Mouse (Mus musculus): Measurements from ENCODE around the gene Apba3. TPM values are rescaled to one million over a fixed set of nuclear protein-coding genes. Genes with fewer than 3 reads are reported as not detected.
A peak's percentile ranks its signal among the peaks of the same experiment; 100 is the strongest.

The Apba3 gene
- polyA plus RNA-seq, 1 experiment from 2014 or later: 29.7 TPM

DNA sequence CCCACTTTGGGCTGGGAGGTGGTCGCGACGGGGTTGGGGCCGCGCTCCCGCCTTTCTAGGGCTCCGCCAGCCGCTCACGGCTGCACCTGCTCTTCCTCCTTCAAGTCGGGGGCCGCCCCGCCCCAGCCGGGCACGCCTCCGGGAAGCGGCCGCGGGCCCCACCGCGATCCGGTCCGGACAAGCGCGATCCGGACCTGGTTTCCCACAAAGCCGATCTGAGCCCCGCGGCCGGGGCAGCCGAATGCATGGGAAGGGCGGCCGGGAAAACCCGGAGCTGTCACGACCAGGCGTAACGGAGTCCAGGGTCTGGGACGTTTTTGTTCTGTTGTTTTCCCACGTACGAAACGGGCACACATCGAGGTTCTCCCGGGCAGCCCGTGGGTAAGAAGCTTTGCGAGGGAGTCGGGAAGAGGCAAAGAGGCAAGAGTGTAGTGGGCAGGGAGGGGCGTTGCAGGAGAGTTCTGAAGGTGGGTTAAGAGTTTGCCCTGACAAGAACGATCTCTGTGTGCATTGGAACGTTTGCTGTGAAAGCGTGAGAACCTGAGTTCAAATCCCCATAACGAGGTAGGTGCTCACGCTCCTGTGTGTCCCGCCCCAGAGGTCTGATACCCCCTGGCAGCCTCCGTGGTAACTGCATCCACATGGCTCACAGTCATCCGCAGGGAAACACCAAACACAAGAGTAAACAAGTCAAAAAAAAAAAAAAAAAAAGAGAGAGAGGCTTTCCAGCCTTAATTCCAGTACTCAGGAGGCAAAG is 19.1 kb downstream of the Apba3 start:
- WGBS: 3% methylated on average over 47 of the region's 54 CpGs
- Histone ChIP-seq H3K9me3 (no peaks in the 10 kb centered on the region), H3K36me3 (no peaks in the 10 kb centered on the region), H3K4me3 (peak overlapping the region; percentile 46), H3K4me1 (replicated peaks) (peaks cover 22% of the 10 kb centered on the region), H3K4me2 (peak overlapping the region; percentile 72), H3K27ac (no peak overlapping the region), H3K27me3 (peaks cover 76% of the 10 kb centered on the region), H3K9ac (peak overlapping the region; percentile 72)
- peak; percentile 60 for ATAC-seq (ENCODE audit: low FRiP score)

DNA sequence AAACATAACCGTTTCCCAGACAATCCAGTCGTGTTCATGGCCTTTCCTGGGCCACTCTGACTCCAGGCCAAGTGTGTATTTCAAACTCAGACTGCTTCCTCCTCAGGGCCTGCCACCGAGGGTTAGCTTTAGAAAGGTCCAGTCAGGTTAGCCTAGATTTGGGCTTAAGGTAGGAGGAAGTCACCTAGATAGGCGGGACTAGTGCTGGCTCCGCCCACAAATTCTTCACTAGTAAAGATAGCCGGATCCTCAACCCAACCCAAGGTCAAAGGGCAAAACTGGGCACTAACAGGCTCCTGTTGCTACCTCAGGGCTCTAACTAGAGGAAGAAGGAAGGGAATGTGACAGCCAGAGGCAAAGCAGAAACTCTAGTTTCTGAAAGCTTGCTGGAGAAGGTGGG is 19.8 kb downstream of the Apba3 start:
- H3K4me1 ChIP-seq (replicated peaks): peaks cover 27% of the 10 kb centered on the region
- no peak for ATAC-seq (ENCODE audit: low FRiP score)
- H3K4me2 ChIP-seq: no peak overlapping the region
- H3K9ac ChIP-seq: no peak overlapping the region
- H3K27ac ChIP-seq: no peak overlapping the region
- H3K36me3 ChIP-seq: no peaks in the 10 kb centered on the region
- H3K9me3 ChIP-seq: no peaks in the 10 kb centered on the region
- H3K27me3 ChIP-seq: peaks cover 76% of the 10 kb centered on the region
- no peak overlapping the region for H3K4me3 ChIP-seq
- 44% methylated on average over 6 of the region's 6 CpGs for WGBS

DNA sequence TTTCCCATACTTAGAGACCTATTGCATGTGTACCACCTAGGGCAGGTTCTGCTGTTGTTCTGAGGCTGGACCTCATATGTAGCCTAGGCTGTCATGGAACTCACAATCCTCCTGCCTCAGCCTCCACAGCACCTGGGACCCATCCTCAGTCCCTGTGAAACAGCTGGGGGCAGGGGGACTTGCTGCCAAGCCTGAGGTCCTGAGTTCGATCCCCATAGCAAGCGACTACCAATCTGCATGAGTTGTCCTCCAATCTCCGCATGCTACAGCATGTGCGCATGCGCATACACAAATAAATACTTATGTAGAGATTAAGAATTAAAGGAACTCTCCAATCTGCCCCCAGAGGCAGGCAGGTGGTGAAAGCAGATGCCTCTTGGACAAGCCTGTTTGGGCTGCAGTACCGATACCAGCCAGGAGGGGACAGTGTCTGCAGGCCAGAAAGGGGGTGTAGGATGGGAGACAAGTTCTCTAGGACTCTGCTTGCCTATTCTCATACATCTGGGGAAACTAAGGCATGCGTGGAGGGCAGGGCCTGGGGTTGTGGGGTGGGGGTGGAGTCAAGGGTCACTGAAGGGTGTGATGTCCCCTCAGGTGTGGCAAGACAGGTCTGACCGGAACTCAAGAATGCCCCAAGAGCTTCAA is 20.9 kb downstream of the Apba3 start:
- H3K9ac ChIP-seq: 0 out of 2 replicates have a peak overlapping the region, but pooled peaks have one; percentile 26
- H3K4me3 ChIP-seq: no peak overlapping the region
- ATAC-seq (ENCODE audit: low FRiP score): no peak
- 63% methylated on average over 8 of the region's 8 CpGs for WGBS
- H3K4me1 ChIP-seq (replicated peaks): peaks cover 27% of the 10 kb centered on the region
- H3K36me3 ChIP-seq: no peaks in the 10 kb centered on the region
- H3K27me3 ChIP-seq: peaks cover 72% of the 10 kb centered on the region
- no peak overlapping the region for H3K4me2 ChIP-seq
- no peak overlapping the region for H3K27ac ChIP-seq
- no peaks in the 10 kb centered on the region for H3K9me3 ChIP-seq

DNA sequence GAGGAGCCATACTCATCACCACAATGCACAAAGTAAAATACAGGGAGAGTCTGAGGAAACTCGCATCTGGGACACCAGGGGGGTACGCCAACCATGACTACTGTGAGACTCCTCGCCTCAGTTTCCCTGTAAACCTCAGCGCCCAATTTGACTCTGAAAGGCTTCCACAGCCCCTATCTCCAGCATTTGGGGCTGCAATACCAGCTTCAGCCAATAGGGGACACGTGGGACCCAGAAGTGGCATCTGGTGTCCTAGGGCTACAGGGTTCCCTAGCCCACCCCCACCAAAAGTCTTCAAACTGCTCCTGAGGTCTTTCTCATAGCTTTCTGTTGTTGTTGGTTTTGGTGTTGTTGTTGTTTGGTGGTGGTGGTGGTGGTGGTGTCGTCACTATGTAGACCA is 21.8 kb downstream of the Apba3 start:
- peaks cover 27% of the 10 kb centered on the region for H3K4me1 ChIP-seq (replicated peaks)
- H3K9ac ChIP-seq: no peak overlapping the region
- H3K27me3 ChIP-seq: peaks cover 64% of the 10 kb centered on the region
- ATAC-seq (ENCODE audit: low FRiP score): no peak
- 39% methylated on average over 6 of the region's 6 CpGs for WGBS
- no peak overlapping the region for H3K27ac ChIP-seq
- no peak overlapping the region for H3K4me3 ChIP-seq
- H3K4me2 ChIP-seq: no peak overlapping the region
- no peaks in the 10 kb centered on the region for H3K36me3 ChIP-seq
- no peaks in the 10 kb centered on the region for H3K9me3 ChIP-seq

DNA sequence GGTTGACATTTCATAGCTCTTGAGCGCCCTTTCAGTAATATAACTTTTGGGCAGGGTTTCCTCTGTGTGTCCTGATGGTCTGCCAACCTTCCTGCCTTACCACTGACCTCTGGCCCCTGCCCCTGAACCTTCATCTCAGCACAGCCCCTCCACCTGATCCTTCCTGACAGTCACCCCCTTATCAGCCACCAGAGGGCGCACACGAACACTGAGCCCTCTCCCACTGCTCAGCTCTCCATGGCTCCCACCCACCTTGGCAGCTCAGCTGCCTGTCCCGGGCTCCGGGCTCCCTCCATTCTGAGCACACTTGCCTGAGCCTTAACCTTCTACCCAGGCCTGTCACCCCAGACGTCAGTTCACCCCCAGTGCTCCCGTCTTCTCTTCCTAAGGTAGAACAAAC is 22.5 kb downstream of the Apba3 start:
- Histone ChIP-seq H3K9me3 (no peaks in the 10 kb centered on the region), H3K27me3 (peaks cover 57% of the 10 kb centered on the region), H3K27ac (no peak overlapping the region), H3K36me3 (no peaks in the 10 kb centered on the region), H3K4me3 (no peak overlapping the region), H3K4me2 (no peak overlapping the region), H3K9ac (no peak overlapping the region), H3K4me1 (replicated peaks) (peaks cover 34% of the 10 kb centered on the region)
- no peak for ATAC-seq (ENCODE audit: low FRiP score)
- 3% methylated on average over 7 of the region's 7 CpGs for WGBS

DNA sequence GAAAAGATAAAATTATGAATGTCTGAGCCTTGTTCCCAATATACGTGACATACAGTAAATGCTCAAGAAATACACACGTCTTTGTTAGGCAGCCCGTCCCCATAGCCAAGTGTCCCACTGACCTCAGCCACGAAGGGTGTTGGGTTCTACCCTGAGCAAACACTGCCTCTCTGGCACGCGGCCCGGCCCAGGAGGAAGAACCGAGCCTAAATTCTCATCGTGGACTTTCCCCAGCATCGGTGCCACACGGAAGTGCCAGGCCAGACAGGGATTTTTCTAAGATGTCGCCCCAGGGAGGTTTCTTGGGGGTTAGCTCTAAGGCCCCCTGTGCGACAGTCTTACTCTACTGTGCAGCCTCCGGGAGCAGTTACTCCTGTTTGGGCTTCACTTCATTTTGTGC is 23.1 kb downstream of the Apba3 start:
- H3K9ac ChIP-seq: no peak overlapping the region
- peaks cover 51% of the 10 kb centered on the region for H3K27me3 ChIP-seq
- H3K27ac ChIP-seq: no peak overlapping the region
- no peaks in the 10 kb centered on the region for H3K9me3 ChIP-seq
- no peaks in the 10 kb centered on the region for H3K36me3 ChIP-seq
- H3K4me1 ChIP-seq (replicated peaks): peaks cover 36% of the 10 kb centered on the region
- 64% methylated on average over 14 of the region's 14 CpGs for WGBS
- H3K4me3 ChIP-seq: no peak overlapping the region
- H3K4me2 ChIP-seq: no peak overlapping the region
- no peak for ATAC-seq (ENCODE audit: low FRiP score)

DNA sequence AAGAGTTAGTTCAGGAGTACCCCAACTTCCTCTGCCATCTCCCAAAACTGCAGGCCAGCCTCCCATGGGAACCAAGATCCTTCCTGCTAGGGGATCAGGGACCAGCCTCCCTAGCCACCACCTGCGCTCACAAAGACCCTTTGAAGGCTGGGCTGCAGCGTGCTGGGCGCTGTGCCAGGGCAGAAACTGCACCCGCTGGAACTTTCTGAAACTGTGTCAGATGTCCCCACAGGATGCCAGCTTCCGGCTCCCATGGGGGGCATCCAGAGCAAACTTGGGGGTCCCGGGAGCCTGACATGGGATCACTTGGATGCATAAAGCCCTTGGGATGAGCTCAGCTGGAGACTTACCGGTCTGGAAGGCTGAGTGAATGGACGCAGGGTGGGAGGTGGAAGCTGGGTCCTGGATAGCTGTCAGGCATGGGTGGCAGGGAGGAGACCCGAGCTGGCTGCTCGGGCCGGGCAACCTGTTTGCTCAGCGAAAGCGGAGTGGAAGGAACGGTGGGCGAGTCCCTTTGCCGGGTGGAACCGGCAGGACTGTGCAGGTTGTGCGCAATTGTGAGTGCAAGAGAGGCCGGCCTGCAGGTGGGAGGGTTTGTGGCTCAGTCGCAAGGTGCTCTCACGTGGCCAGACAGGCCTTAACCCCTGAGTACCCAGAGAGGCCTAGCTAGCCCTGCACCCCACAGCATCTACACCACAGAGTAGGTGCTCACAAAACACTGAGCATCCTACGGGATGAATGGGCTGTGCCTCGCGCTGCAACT is 24.1 kb downstream of the Apba3 start:
- H3K4me1 ChIP-seq (replicated peaks): peaks cover 37% of the 10 kb centered on the region
- H3K36me3 ChIP-seq: no peaks in the 10 kb centered on the region
- no peaks in the 10 kb centered on the region for H3K9me3 ChIP-seq
- peak overlapping the region; percentile 36 for H3K9ac ChIP-seq
- peaks cover 44% of the 10 kb centered on the region for H3K27me3 ChIP-seq
- H3K4me3 ChIP-seq: no peak overlapping the region
- 16% methylated on average over 24 of the region's 24 CpGs for WGBS
- no peak for ATAC-seq (ENCODE audit: low FRiP score)
- H3K4me2 ChIP-seq: no peak overlapping the region
- no peak overlapping the region for H3K27ac ChIP-seq

DNA sequence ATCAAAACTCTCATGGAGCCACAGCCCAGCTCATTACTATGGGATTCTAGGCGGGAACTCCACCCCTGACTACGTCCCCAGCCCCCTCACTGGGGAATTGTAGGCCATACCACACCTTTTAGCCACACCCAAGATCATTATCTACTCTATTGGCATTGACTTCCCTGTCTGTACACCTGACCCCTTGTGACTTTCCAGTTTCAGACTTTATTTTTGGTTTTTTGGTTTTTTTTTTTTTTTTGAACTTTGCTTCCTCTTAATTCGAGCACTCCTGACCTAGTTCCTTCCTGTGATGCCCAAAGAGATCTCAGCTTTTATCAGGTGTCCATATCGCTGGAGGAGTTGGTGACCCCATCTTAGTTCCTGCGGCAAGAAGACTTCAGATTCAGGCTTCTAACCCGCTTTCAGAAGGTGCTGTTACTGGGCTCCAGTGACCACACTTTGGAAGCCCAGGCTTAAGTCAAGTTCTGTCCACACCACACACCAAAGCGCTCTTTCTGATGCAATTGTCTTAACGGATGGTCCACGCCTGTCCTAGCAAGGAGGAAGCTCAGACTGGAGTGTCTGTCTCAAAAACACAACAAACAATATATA is 24.8 kb downstream of the Apba3 start, which contains the start of gene Tjp3:
TSS of gene Tjp3 (minus strand) at position 71 of the 594 bp plus-strand sequence.
- Histone ChIP-seq H3K36me3 (no peaks in the 10 kb centered on the region), H3K4me3 (0 out of 2 replicates have a peak within 1 kb of the TSS, but pooled peaks have one; percentile 79), H3K4me2 (no peak within 1 kb of the TSS), H3K4me1 (replicated peaks) (peaks cover 40% of the 10 kb centered on the region), H3K27ac (no peak within 1 kb of the TSS), H3K9me3 (no peaks in the 10 kb centered on the region), H3K9ac (peak within 1 kb of the TSS; percentile 36), H3K27me3 (peaks cover 44% of the 10 kb centered on the region)
- no peak for ATAC-seq (ENCODE audit: low FRiP score)
- WGBS: 81% methylated on average over 9 of the region's 9 CpGs

DNA sequence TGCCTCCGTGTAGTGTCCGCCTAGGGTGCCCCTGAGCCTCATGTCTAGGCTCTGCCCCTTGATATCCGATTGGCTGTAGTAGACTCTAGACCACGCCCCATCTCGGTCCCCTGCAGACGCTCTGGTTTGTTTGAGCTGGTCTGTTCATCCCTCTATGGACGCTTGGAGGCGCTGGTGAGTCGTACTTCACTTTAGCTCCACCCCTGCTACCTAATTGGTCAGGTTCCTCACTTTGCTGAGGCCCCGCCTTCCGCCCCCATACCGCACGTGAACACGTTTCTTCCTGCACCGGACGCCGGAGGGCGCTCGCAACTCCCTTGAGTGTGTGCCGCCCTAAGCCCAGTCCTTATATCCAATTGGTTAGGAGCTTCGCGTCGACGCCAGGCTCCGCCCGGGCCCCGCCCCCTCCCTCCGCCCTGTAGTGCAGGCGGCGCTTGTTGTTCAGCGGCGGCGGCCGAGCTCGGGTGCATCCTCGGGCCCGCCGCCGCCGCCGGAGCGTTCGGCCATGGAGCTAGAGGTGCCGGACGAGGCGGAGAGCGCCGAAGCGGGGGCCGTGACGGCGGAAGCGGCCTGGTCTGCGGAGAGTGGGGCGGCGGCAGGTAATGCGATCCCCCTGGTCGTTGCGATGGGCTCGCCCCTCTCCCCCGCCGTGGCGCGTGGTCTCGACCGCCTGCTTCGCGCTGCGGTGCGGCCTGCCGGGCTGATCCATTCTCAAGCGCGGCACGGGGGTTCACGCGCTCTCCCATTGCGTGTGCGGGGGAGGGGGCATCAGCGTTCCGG is 26.0 kb downstream of the Apba3 start, which contains the start of gene Pip5k1c:
TSS of gene Pip5k1c (plus strand) at position 410 of the 780 bp plus-strand sequence.
- WGBS: under 1% methylated on average over 56 of the region's 80 CpGs
- H3K4me1 ChIP-seq (replicated peaks): peaks cover 49% of the 10 kb centered on the region
- ATAC-seq (ENCODE audit: low FRiP score): peak; percentile 94

DNA sequence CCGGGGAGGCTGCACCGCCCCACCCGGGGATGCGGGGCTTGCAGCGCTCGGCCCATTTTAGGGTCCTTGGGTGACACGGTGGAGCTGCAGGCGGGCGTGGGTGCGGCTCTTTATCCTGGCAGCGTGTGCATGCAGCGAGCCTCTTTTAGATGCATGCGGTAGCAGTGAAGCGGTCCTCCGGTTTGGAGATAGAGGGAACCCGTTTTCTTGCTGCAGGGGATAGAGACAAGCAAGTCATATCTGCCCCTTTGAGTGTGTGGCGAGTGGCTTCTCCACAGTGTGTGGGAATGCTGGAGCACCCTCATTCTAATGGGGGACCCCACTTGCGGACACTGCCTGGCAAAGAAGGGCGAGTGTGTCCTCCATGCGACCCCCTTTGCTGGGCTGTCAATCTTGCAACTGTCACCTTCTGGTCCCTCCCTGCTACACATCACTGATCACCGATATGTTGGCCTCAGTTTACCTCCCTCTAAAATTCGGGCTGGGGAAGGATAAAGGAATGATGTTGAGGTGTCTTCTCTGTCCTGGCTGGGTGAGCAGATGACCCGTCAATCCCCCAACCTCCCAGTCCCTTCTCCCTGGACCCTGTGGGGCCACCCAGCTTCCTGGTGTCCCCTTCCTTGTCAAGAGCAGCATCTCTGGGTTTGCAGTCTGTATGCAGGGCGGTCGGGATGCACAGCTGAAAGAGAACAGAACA is 26.7 kb downstream of the Apba3 start:
- peak overlapping the region; percentile 85 for H3K4me2 ChIP-seq
- ATAC-seq (ENCODE audit: low FRiP score): peak; percentile 11
- peak overlapping the region; percentile 79 for H3K4me3 ChIP-seq
- H3K4me1 ChIP-seq (replicated peaks): peaks cover 51% of the 10 kb centered on the region
- H3K27ac ChIP-seq: peak overlapping the region; percentile 93
- 5% methylated on average over 25 of the region's 25 CpGs for WGBS
- H3K9me3 ChIP-seq: no peaks in the 10 kb centered on the region
- H3K36me3 ChIP-seq: peaks cover 6% of the 10 kb centered on the region; the same call in 1 of the 2 replicates
- H3K9ac ChIP-seq: peak overlapping the region; percentile 91
- H3K27me3 ChIP-seq: peaks cover 26% of the 10 kb centered on the region

More for the DNA sequence above, 26.0 kb downstream of the Apba3 start, which contains the start of gene Pip5k1c:
- no peaks in the 10 kb centered on the region for H3K9me3 ChIP-seq
- peaks cover 34% of the 10 kb centered on the region for H3K27me3 ChIP-seq
- H3K36me3 ChIP-seq: no peaks in the 10 kb centered on the region
- H3K4me3 ChIP-seq: peak within 1 kb of the TSS; percentile 79
- H3K9ac ChIP-seq: peak within 1 kb of the TSS; percentile 91
- H3K27ac ChIP-seq: peak within 1 kb of the TSS; percentile 93
- peak within 1 kb of the TSS; percentile 85 for H3K4me2 ChIP-seq

DNA sequence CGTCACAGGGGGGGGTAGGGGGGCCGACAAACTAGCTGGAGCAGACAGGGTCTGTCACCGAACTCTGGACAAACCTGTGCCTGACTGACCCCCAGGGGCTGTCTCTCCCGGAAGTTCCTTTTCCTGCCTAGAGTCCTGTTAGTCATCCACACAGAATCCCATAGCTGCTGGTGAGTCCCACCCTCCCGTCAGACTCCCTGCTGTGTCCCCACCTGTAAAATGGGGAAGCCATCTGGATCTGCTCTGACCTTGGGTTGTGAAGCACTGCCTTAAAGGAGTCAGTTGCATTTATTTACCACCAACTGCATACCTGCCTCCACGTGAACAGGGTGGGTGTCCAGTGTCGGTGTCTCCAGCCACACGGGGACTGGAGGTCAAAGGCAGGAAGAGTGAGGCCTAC is 27.7 kb downstream of the Apba3 start:
- peak overlapping the region; percentile 79 for H3K4me3 ChIP-seq
- H3K9ac ChIP-seq: peak overlapping the region; percentile 91
- H3K27ac ChIP-seq: no peak overlapping the region
- H3K27me3 ChIP-seq: peaks cover 21% of the 10 kb centered on the region
- H3K36me3 ChIP-seq: peaks cover 7% of the 10 kb centered on the region; the same call in 1 of the 2 replicates
- H3K4me2 ChIP-seq: peak overlapping the region; percentile 85
- no peaks in the 10 kb centered on the region for H3K9me3 ChIP-seq
- 60% methylated on average over 8 of the region's 8 CpGs for WGBS
- no peak for ATAC-seq (ENCODE audit: low FRiP score)
- H3K4me1 ChIP-seq (replicated peaks): peaks cover 54% of the 10 kb centered on the region

Measured in hindbrain, embryonic 13.5 days (tissue).